7 mouse cellular contexts compared by ENCODE assay signal in the genomic region with DNA sequence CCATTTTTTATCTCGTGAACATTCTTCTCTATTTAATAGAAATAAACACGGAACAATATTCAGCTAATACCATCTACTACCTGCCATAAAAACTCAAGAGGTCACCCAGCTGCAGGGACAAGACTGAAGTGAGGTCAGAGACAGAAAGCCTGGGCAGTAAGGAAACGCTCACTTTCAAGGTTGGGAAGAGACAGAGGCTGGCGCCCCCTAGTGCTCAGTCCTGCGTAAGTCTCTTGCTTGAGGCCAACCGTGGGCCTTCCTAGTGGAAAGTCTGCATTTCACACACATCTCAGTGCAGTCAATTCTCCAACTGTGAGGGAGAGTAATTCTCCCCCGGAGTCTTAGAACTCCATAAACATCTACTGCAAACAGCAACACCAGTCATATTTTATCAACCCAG.
DNase-seq lines count a peak whose midpoint lies in the region; ATAC-seq and TF ChIP-seq lines count a peak whose summit lies in the region.

No protein-coding gene starts in this region.

- no peak for DNase-seq in Patski (ENCODE audit: low read depth, low spot score)
- DNase-seq in induced T-regulatory cell, adult 2 months (ENCODE audit: low read depth): peak; percentile 37
- peak; percentile 70 to 75 for DNase-seq in left cerebral cortex, postnatal 25 days (ENCODE audit: low spot score in 2 of 2)

- H3K4me2 ChIP-seq in forebrain, embryonic 13.5 days: no peak overlapping the region
- H3K4me2 ChIP-seq in midbrain, embryonic 13.5 days (replicated peaks): no peak overlapping the region

- no peak for TF ChIP-seq POLR2A in bone marrow macrophage, adult 2 months (IDR thresholded peaks at IDR 0.05; ENCODE audit: borderline replicate concordance, low read depth, low read length)
- TF ChIP-seq POLR2A in small intestine, adult 2 months (IDR thresholded peaks at IDR 0.05; ENCODE audit: low read depth, low read length): no peak

- in situ Hi-C loops in Patski (cut with MboI; ENCODE audit: low pct_unique_long_range_greater_than_20kb): loop anchor here (10.0 kb wide), 2 partner anchors 879 to 959 kb away; a partner anchor contains a TSS

- POLR2A ChIA-PET in Patski (lab: Charles Lee): interaction anchor here (1.5 kb wide), 1 partner anchor 15 kb away, joined by 3 read pairs; no protein-coding TSS in a partner anchor

- no peaks in the 10 kb centered on the region for H3K27me3 ChIP-seq in Patski
- no peaks in the 10 kb centered on the region for H3K27me3 ChIP-seq in forebrain, embryonic 13.5 days
- no peaks in the 10 kb centered on the region for H3K27me3 ChIP-seq in midbrain, embryonic 13.5 days
- H3K27me3 ChIP-seq in small intestine, adult 2 months (ENCODE audit: control insufficient read depth, insufficient read depth, low read length): no peaks in the 10 kb centered on the region

- no peak overlapping the region for H3K27ac ChIP-seq in bone marrow macrophage, adult 2 months (ENCODE audit: insufficient read depth, low read depth, low read length)
- no peak overlapping the region for H3K27ac ChIP-seq in forebrain, embryonic 13.5 days
- H3K27ac ChIP-seq in midbrain, embryonic 13.5 days: no peak overlapping the region
- H3K27ac ChIP-seq in small intestine, adult 2 months (ENCODE audit: insufficient read depth, low read depth, low read length): no peak overlapping the region

- peaks cover 6% of the 10 kb centered on the region; the same call in 1 of the 2 replicates for H3K36me3 ChIP-seq in forebrain, embryonic 13.5 days (ENCODE audit: poor library complexity, severe bottlenecking)
- no peaks in the 10 kb centered on the region; the same call in 1 of the 2 replicates for H3K36me3 ChIP-seq in midbrain, embryonic 13.5 days
- 0 out of 2 replicates have a peak, but pooled peaks cover 3% of the 10 kb centered on the region for H3K36me3 ChIP-seq in small intestine, adult 2 months (ENCODE audit: control insufficient read depth, insufficient read depth, low read length)

- no peaks in the 10 kb centered on the region for H3K4me1 ChIP-seq in bone marrow macrophage, adult 2 months (ENCODE audit: control insufficient read depth, insufficient read depth, low read length)
- H3K4me1 ChIP-seq in forebrain, embryonic 13.5 days: no peaks in the 10 kb centered on the region
- H3K4me1 ChIP-seq in midbrain, embryonic 13.5 days (replicated peaks): no peaks in the 10 kb centered on the region
- no peaks in the 10 kb centered on the region for H3K4me1 ChIP-seq in small intestine, adult 2 months (ENCODE audit: control insufficient read depth, insufficient read depth, insufficient read length, low read length)

- intact Hi-C loops in left cerebral cortex, postnatal 25 days (cut with DNase I): loop anchor here (2.0 to 10.0 kb wide), 3 partner anchors 53 to 949 kb away; no protein-coding TSS in a partner anchor

- no peak overlapping the region for H3K9ac ChIP-seq in forebrain, embryonic 13.5 days
- no peak overlapping the region for H3K9ac ChIP-seq in midbrain, embryonic 13.5 days (replicated peaks)

- no peaks in the 10 kb centered on the region for H3K9me3 ChIP-seq in forebrain, embryonic 13.5 days (replicated peaks)
- H3K9me3 ChIP-seq in midbrain, embryonic 13.5 days: no peaks in the 10 kb centered on the region

- CTCF ChIA-PET in Patski (lab: Charles Lee): interaction anchor here (1.1 to 4.3 kb wide), 8 partner anchors 10 to 179 kb away, joined by 3 to 19 read pairs (median 6); no protein-coding TSS in a partner anchor

- ATAC-seq in Patski: peak; percentile 69
- peak; percentile 56; the same call in 1 of the 2 replicates for ATAC-seq in forebrain, embryonic 13.5 days
- ATAC-seq in midbrain, embryonic 13.5 days: peak; percentile 68

- H3K4me3 ChIP-seq in bone marrow macrophage, adult 2 months (ENCODE audit: insufficient read depth, low read length): no peak overlapping the region
- no peak overlapping the region for H3K4me3 ChIP-seq in forebrain, embryonic 13.5 days
- no peak overlapping the region for H3K4me3 ChIP-seq in midbrain, embryonic 13.5 days (replicated peaks)
- no peak overlapping the region for H3K4me3 ChIP-seq in small intestine, adult 2 months (ENCODE audit: low read depth, low read length)

- 37% methylated on average over 7 of the region's 7 CpGs for WGBS in forebrain, embryonic 13.5 days
- WGBS in midbrain, embryonic 13.5 days: 39% methylated on average over 7 of the region's 7 CpGs
- 19% methylated on average over 7 of the region's 7 CpGs for WGBS in small intestine, adult 2 months

- peak; percentile 88 for TF ChIP-seq CTCF in Patski (IDR thresholded peaks at IDR 0.05)
- peak; percentile 87 for TF ChIP-seq CTCF in bone marrow macrophage, adult 2 months (IDR thresholded peaks at IDR 0.05; ENCODE audit: low read depth, low read length)
- TF ChIP-seq CTCF in small intestine, adult 2 months (IDR thresholded peaks at IDR 0.05; ENCODE audit: extremely low read depth, insufficient read length, insufficient replicate concordance, low read depth, low read length): peak; percentile 93
